Mouse (Mus musculus) testis, adult 2 months (tissue): Measurements from ENCODE around the gene Tapt1. TPM values are rescaled to one million over a fixed set of nuclear protein-coding genes. Genes with fewer than 3 reads are reported as not detected.

Experiments used
- H3K27ac ChIP-seq: fragments of 200-500 bp; 2 replicates; pipeline ENCODE4 v1.5.1; 2012; ENCODE audit warnings: low read depth, low read length; ENCODE audit not compliant: control insufficient read depth, insufficient read depth
- H3K27me3 ChIP-seq: fragments of 200-500 bp; 2 replicates; pipeline ENCODE4 v1.6.1; 2012; ENCODE audit warnings: mild to moderate bottlenecking, low read length, moderate library complexity; ENCODE audit not compliant: control insufficient read depth, insufficient read depth
- H3K36me3 ChIP-seq: fragments of 200-500 bp; 2 replicates; pipeline ENCODE4 v1.6.1; 2012; ENCODE audit warnings: mild to moderate bottlenecking, low read length; ENCODE audit not compliant: control insufficient read depth, insufficient read depth
- H3K4me1 ChIP-seq: fragments of 200-500 bp; 2 replicates; pipeline ENCODE4 v1.6.1; 2012; ENCODE audit warnings: low read length; ENCODE audit not compliant: control insufficient read depth, insufficient read depth
- H3K4me3 ChIP-seq: fragments of 200-500 bp; 2 replicates; pipeline ENCODE4 v1.5.1; 2012; ENCODE audit warnings: low read depth, mild to moderate bottlenecking, low read length, moderate library complexity, mixed read lengths; ENCODE audit not compliant: control insufficient read depth
- CTCF ChIP-seq: fragments of 200-500 bp; IDR thresholded peaks from 2 replicates; pipeline ENCODE4 v1.5.1; 2012; ENCODE audit warnings: low read depth, mild to moderate bottlenecking, inconsistent platforms, low read length, moderate library complexity; ENCODE audit not compliant: control insufficient read depth, insufficient read depth, insufficient replicate concordance
- POLR2A ChIP-seq: fragments of 200-500 bp; IDR thresholded peaks from 2 replicates; pipeline ENCODE4 v1.6.1; 2012; ENCODE audit warnings: low read depth, mild to moderate bottlenecking, inconsistent platforms, low read length, moderate library complexity; ENCODE audit not compliant: control insufficient read depth
- polyA plus RNA-seq: library from polyadenylated mRNA; depleted of rRNA; stranded (reverse); fragments of >200 nt; gene quantifications from 2 replicates; pipeline ENCODE4 v1.2.3, GENCODE M21; 2012

The Tapt1 gene
- polyA plus RNA-seq, 1 experiment, result 29.4 TPM

DNA sequence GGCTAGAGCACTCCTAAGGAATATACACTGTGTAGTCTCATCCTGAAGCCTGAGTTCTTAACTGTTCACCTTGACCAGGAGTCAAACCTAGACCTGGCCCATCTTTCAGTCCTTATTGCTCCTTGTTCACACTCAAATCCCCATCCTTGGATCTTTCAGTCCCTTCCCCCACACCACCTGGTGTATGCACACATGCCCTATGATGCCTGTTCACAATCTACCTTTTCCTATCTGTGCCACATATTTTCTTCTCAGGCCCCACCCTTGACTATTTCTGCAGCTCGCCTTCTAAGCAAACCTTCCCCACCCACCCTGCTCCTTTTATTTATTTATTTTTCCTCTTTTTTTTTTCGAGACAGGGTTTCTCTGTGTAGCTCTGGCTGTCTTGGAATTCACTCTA, 12.4 kb downstream of the Tapt1 start:
- no peak for TF ChIP-seq CTCF
- no peak for TF ChIP-seq POLR2A

DNA sequence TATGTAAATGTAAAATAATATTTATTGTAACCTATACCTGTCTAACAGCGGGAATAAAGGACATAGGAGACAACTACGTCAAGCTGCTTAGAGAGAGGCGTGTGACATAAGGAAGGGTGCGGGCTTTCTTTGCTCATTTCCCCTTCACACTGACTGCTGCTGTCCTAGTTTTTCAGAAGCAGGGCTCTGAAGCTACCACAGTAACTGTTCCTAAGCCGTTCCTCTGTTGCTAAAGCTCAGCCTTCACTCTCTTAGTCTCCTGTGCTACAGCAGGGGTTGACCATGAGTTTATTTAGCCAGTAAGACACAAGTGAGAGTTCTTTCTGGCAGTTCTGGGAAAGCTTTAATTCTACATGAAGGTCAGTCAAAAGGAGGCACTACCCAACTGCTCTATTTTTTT, 13.0 kb downstream of the Tapt1 start:
- H3K4me1 ChIP-seq, result no peaks in the 10 kb centered on the region
- H3K27ac ChIP-seq, result no peak overlapping the region
- no peaks in the 10 kb centered on the region; the same call in 1 of the 2 replicates for H3K36me3 ChIP-seq
- no peaks in the 10 kb centered on the region for H3K27me3 ChIP-seq
- TF ChIP-seq CTCF (no peak), POLR2A (no peak)
- H3K4me3 ChIP-seq, result no peak overlapping the region

More for the DNA sequence above, 12.4 kb downstream of the Tapt1 start:
- Histone ChIP-seq H3K4me1 (no peaks in the 10 kb centered on the region), H3K27me3 (no peaks in the 10 kb centered on the region), H3K4me3 (no peak overlapping the region), H3K27ac (no peak overlapping the region), H3K36me3 (no peaks in the 10 kb centered on the region; the same call in 1 of the 2 replicates)

GRCm38 (mm10) chr5:44211818-44212465, 14.5 kb downstream of the Tapt1 start:
- TF ChIP-seq CTCF, result no peak
- TF ChIP-seq POLR2A, result no peak
- no peaks in the 10 kb centered on the region for H3K4me1 ChIP-seq
- H3K27me3 ChIP-seq, result no peaks in the 10 kb centered on the region
- H3K27ac ChIP-seq, result no peak overlapping the region
- no peak overlapping the region for H3K4me3 ChIP-seq
- H3K36me3 ChIP-seq, result no peaks in the 10 kb centered on the region; the same call in 1 of the 2 replicates

- Histone ChIP-seq H3K4me3 (no peak overlapping the region), H3K4me1 (no peaks in the 10 kb centered on the region), H3K36me3 (peaks cover 2% of the 10 kb centered on the region; the same call in 1 of the 2 replicates), H3K27ac (no peak overlapping the region), H3K27me3 (no peaks in the 10 kb centered on the region)
- TF ChIP-seq POLR2A (no peak), CTCF (no peak)
These were observed 19.1 kb downstream of the Tapt1 start for GRCm38 (mm10) chr5:44207286-44207685.

GRCm38 (mm10) chr5:44206651-44207050, 19.8 kb downstream of the Tapt1 start:
- H3K36me3 ChIP-seq, result peaks cover 2% of the 10 kb centered on the region; the same call in 1 of the 2 replicates
- no peak overlapping the region for H3K27ac ChIP-seq
- TF ChIP-seq POLR2A, result no peak
- TF ChIP-seq CTCF, result no peak
- H3K4me3 ChIP-seq, result no peak overlapping the region
- H3K27me3 ChIP-seq, result no peaks in the 10 kb centered on the region
- H3K4me1 ChIP-seq, result no peaks in the 10 kb centered on the region

GRCm38 (mm10) chr5:44203410-44203809, 23.0 kb downstream of the Tapt1 start:
- H3K27me3 ChIP-seq, result no peaks in the 10 kb centered on the region
- H3K27ac ChIP-seq, result no peak overlapping the region
- H3K4me3 ChIP-seq, result no peak overlapping the region
- H3K4me1 ChIP-seq, result no peaks in the 10 kb centered on the region
- TF ChIP-seq POLR2A, result no peak
- TF ChIP-seq CTCF, result no peak
- H3K36me3 ChIP-seq, result peaks cover 2% of the 10 kb centered on the region; the same call in 1 of the 2 replicates

- Histone ChIP-seq H3K4me1 (no peaks in the 10 kb centered on the region), H3K4me3 (no peak overlapping the region), H3K27ac (no peak overlapping the region), H3K36me3 (peaks cover 2% of the 10 kb centered on the region; the same call in 1 of the 2 replicates), H3K27me3 (no peaks in the 10 kb centered on the region)
- no peak for TF ChIP-seq CTCF
- no peak for TF ChIP-seq POLR2A
These were observed 24.8 kb downstream of the Tapt1 start for GRCm38 (mm10) chr5:44201665-44202064.
